Mouse (Mus musculus): Measurements from ENCODE around the gene Arhgap32.

The Arhgap32 gene

DNA sequence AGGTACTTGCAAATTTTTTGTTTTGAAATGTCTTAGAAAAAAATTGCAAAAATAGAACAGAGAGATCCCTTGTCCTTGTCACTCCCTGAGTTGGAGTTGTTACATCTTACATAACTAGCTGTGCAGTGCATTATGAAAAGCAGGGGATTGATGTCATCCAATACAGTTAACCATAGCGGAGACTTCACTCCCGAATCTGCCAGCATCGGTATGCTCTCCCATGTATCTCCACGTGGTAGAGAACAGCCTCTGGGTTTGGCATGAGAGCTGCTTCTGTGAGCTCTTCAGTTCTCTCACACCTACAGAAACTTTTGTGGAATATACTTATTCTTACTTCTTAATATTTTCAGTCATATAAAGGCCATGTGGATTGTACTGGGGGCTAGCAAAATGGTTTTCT, 106.2 kb downstream of the Arhgap32 start:
- TF ChIP-seq GATA4 (IDR thresholded peaks at IDR 0.05; ENCODE audit: insufficient replicate concordance, low read length), result no peak

DNA sequence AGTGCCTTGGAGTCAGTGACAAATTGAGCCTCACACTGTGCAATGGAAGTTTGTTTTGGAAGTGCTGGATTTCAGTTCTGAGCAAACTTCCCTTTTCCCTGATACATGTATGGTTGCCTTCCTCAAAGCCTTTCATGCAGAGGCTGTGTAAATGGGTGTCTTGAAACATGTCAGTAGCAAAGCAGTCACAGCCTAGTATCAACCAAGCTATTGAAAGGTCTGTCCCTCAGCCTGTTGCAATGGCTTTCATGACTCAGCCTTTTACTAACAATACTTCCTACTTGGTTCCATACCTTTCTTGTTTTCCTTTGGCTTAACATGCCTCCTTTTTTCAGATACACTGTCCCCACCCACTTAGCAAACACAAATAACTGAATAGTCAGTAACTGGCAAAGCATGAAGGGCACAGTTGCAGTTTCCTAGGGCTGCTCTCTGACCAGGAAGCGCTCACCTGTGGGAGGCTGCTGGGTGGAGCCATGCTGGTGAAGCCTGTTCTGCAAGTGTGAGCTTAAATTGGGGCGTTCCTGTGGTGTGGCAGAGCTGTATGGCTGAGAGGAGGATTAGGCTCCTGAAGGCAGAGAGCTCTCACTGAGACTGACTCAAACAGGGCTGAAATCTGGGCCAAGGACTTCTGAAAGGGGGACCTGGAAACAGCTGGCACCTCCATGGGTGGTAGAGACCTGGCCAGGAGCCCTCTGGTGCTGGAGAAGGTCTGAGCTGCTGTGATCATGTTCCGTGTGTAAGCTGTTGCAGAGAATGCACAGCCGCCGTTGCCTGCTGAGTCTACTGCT, 108.0 kb downstream of the Arhgap32 start:
- TF ChIP-seq GATA4 (IDR thresholded peaks at IDR 0.05; ENCODE audit: insufficient replicate concordance, low read length), result no peak

DNA sequence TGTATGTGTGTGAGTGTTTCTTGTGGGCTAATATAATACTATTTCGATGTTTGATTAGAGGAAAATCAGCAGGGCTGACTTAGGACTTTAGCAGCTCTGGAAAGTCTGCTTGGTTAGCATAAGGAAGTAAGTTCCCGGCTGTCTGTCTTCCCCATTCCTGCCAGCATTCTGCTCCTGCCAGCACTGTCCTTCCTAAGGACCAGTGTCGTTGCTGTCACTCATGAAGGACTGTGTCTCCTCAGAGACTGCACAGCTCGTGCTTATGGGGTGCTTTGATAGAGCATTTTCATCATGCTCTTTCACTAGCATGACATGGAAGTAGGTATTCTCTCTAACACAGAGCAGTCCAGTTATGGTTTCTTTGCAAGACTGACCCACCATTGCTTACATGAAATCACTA, 109.0 kb downstream of the Arhgap32 start:
- TF ChIP-seq GATA4 (IDR thresholded peaks at IDR 0.05; ENCODE audit: insufficient replicate concordance, low read length), result no peak

DNA sequence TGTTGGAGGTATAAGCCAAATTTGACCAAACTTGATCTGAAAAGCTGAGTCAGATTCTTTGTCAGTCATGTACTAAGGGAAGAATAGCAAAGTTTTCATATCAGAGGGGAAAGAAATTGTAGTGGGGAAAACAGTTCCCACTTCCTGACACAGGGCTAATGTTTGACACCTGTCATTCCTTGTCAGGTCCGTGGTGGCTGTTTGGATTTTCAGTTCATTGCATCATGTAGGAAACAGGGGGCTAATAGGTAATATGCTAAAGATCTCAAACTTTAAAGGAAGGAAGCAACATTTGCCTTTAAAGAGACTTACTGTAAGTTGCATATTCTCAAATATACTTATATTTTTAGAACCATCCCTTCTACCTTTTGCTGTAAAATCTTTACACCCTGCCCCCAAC, 109.6 kb downstream of the Arhgap32 start:
- no peak for TF ChIP-seq GATA4 (IDR thresholded peaks at IDR 0.05; ENCODE audit: insufficient replicate concordance, low read length)

DNA sequence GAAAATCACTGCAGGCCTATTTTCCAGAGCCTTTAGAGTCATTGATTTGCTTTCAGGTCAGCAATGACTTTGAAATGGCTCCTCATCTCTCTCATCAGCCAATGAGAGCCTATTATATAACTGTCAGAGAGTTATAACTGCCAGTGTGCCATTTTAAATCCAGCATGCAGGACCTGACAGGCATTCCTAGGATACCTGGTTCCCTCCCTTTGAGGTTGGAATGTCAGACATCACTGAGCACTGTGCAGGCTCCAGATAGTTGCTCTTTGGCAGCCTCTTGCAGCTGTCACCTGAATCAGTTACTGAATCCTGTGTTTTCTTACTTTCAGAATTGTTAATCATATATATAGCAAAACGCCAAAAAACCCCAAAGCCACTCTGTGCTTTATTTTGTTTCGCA, 111.1 kb downstream of the Arhgap32 start:
- TF ChIP-seq GATA4 (IDR thresholded peaks at IDR 0.05; ENCODE audit: insufficient replicate concordance, low read length), result no peak

DNA sequence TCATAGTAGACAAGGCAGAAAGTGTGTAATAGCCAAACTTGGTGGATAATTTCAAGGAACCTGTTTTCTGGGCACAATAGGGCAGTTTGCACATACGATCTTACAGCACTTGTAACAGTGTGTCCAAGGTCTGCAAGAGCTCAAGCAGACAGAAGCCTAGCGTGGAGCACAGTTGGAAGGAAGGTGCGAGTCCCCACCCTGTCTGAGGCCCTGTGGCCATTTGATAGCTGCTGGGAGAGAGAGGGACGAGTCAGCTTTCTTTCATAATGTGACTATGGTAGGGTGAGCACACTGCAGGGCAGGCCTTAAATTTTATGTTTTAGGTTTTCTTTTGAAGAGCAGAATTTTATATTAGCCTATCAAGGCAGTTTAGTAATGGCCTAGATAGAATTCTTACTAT, 117.7 kb downstream of the Arhgap32 start:
- no peak for TF ChIP-seq GATA4 (IDR thresholded peaks at IDR 0.05; ENCODE audit: insufficient replicate concordance, low read length)

DNA sequence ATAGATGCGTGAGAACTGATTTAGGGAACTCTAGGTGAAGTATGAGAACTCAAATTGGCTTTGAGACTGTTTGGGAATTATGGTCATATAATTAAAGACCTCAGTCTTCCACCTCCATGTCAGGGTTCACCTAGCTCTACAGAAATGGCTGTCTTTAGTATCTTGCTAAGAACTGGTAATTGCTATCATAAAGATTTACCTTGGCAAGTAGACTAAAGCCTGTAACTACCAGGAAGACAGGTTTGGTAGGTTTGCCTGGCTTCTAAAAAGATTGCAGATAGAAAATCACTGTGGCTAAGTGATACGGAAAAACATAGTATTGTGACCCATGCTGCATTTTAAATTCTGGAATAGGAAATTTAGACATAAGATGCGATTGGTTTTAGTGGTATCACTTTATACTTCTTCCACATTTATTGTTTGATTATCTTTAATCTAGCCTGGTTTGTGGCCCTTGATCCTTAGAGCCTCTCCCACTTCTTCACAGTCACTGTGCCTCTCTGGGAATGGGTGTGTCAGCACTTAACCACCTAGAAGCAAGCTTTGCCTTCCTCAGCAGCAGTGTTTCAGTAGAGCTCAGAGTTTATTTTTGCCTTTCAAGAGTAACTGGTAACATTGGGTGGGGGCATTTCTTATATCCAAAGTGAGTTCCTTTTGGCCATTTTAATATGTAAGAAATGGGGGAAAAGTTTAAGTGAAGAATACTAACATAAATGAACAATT, 119.0 kb downstream of the Arhgap32 start:
- no peak for TF ChIP-seq GATA4 (IDR thresholded peaks at IDR 0.05; ENCODE audit: insufficient replicate concordance, low read length)

DNA sequence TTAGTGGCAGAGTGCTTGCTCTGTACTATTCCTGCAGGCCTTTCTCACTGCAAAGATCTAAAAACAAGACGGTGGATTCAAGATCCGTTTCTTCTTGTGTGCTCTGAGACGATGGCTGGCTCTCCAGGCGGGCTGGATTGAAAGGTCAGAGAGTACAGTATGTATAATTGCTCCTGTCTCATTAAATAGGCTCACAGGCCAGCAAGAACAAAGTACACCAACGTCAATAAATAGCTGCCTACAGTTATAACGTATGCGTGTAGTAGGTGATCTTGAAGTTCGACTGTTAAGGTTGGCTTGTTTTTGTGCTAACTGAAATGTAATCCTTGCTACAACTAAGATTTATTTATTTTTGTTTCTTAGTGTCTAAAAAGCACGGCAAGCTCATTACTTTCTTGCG, 123.0 kb downstream of the Arhgap32 start:
- no peak for TF ChIP-seq GATA4 (IDR thresholded peaks at IDR 0.05; ENCODE audit: insufficient replicate concordance, low read length)

DNA sequence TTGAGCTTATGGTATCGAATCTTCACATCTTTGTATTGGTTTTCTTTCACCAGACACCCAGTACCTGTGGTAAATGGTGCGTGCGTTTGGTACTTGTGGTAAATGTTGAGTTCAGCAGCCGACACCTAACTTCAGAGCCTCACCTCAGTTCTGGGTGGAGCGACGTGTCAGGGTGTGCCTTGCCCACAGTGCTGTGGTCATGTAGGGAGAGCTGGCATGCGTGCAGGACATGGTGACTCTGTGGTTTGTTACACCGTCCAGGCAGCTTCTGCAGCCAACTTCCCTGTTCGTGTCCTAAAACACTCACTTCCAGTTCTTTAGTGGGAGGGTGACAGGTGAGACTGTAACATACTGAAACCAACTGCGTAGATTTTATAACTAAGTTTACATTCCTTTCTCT, 123.5 kb downstream of the Arhgap32 start:
- no peak for TF ChIP-seq GATA4 (IDR thresholded peaks at IDR 0.05; ENCODE audit: insufficient replicate concordance, low read length)

DNA sequence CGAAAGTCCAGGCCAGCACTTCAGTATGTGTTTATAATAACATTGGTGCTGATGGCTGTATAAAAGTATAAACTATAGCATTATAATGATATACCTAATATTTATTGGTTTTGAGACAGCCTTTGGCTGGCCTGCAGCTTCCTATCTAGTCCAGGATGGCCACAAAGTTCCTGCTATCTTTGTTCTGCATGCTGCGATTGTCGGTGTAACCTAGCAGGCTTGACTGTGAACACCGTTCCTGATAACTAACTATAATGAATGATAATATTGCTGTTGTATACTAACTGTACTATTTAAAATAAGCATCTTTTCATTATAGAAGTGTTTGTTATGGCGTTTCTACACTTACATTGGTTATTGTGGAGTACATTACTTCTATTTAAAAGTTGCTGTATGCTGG, 124.5 kb downstream of the Arhgap32 start:
- TF ChIP-seq GATA4 (IDR thresholded peaks at IDR 0.05; ENCODE audit: insufficient replicate concordance, low read length), result no peak

DNA sequence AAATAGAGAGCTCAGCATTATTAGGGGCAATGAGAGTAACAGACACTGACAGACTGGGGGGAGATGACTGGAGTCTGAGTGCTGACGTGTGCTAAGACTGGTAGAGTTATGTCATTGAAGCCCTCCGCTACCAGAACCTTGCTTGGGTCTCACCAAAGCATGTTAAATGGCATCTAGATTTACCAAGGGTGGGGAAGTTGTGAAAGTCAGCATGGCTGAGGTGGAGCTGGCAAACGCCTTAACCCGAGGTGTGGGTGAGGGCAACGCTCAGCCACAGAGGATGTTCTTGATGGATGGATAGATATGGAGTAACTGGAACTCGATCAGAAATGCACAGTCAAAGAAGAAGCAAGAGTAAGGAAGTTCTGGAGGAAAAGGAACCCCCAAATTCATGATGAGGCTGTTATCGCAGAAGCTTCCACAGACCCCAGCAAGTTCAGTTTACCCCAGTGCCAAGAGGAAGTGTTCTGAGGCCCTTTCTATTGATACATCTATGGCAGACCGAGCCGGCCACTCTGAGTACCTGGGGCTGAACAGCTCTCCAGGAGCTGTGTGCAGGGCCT, 125.8 kb downstream of the Arhgap32 start:
- TF ChIP-seq GATA4 (IDR thresholded peaks at IDR 0.05; ENCODE audit: insufficient replicate concordance, low read length), result no peak

DNA sequence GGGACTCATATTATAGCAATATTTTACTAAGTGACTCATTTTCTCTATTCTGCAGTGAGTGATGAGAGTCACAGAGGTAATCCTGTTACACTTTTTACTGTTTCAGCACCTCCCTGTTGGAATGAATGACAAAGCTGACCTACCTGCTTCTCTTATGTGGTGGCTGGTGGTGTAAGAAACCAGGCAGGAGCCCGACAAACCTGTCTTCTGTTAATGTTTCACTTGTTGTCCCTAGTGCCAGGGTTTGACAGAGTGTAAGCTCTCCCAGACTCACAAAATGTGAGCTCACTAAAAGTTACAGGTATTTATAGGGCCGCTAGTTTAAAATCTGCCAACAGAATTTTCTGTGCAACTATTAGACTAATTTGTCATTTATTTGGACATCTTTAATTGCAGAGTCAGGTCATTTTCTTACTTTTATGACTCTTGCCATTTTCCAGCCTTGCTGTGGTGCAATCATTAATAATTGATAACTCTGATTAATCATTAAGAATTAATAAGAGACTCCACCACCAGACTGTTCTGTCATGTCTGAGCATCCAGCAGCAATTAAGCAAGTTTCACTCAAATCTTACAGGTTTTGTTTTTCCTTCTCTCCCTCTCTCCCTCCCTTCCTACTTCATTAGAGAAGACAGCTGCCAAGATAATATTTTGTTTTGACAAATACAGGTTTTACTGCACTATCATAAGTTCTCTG, 127.1 kb downstream of the Arhgap32 start:
- TF ChIP-seq GATA4 (IDR thresholded peaks at IDR 0.05; ENCODE audit: insufficient replicate concordance, low read length), result no peak

DNA sequence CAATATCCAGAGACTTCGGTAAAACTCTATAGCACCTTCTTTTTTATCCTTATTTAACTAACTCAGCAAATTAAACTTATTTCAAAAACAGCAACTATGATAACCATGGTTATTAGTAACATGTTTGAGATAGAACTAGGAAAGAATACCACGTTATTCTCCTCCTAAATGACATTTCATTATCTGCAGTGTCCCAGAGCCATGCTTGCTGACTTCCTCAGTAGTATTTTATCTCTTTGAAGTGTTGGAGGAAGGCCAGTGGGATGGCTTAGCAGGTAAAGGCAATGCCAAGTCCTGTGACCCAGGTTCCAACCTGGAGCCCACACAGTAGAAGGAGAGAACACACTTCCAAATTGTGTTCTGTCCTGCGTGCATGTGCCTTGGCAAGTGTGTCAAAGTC, 129.3 kb downstream of the Arhgap32 start:
- TF ChIP-seq GATA4 (IDR thresholded peaks at IDR 0.05; ENCODE audit: insufficient replicate concordance, low read length), result no peak

DNA sequence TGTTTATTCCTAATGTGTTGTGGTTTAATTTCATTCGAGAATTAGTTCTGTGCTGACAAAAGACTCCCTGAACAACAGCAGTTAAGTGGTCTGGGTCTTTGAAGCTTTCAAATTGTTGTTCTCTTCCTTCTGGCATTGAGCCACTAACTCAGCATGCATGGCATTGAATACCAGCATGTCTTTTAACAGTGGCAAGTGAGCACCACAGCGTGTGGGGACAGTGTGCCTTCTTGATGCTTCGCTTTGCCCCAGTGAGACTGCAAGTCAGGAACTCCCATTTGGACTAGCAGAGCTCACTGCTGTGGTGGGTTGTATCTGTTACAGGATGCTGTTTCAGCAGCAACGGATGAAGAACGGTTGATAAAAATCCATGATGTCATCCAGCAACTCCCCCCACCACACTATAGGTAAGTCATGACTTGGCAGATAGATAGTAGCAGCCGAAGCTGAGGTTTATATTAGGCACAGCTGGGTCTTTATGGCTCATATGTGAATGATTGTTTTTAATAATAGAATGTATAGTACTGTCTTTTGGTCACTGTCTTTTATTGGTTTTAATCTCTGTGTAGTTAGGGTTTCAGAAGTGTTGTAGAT, 130.3 kb downstream of the Arhgap32 start:
- TF ChIP-seq GATA4 (IDR thresholded peaks at IDR 0.05; ENCODE audit: insufficient replicate concordance, low read length), result no peak

DNA sequence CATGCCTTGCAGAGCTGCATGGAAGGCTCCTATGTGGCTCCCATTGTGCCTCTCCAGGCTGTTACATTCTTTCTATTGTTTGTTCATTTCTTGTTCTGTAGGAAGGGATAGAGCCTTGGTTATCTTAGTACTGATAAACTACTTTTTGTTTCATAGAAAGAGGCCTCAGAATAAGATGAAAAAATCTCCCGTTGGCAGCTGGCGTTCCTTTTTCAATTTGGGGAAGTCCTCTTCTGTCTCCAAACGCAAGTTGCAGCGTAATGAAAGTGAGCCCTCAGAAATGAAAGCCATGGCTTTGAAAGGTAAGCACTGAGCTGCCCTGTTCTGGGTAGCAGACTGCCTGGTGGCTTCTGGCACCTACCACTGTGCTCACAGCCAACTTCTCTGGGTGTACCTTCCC, 134.6 kb downstream of the Arhgap32 start:
- no peak for TF ChIP-seq GATA4 (IDR thresholded peaks at IDR 0.05; ENCODE audit: insufficient replicate concordance, low read length)
